Mouse (Mus musculus) liver, adult 2 months (tissue): ENCODE data around the gene Celf2.

Experiments used
- CTCF ChIP-seq: fragments of 200-500 bp; IDR thresholded peaks from 2 replicates; pipeline ENCODE4 v1.5.1; 2011; ENCODE audit warnings: low read depth, low read length, control low read depth
- POLR2A ChIP-seq: fragments of 200-500 bp; IDR thresholded peaks from 2 replicates; pipeline ENCODE4 v1.6.1; 2011; ENCODE audit warnings: low read length, control low read depth; ENCODE audit not compliant: insufficient read depth; ENCODE audit errors: extremely low read depth

GRCm38 (mm10) chr2:7080086-7080485, 429.3 kb downstream of the Celf2 start:
- TF ChIP-seq CTCF (no peak), POLR2A (no peak)
